Mouse (Mus musculus) hindbrain, embryonic 15.5 days (tissue): ENCODE measurements around the gene Kmt2e. TPM values are rescaled to one million over a fixed set of nuclear protein-coding genes. Genes with fewer than 3 reads are reported as not detected.
A peak's percentile ranks its signal among the peaks of the same experiment; 100 is the strongest.
"Not testable (repeated sequence)": the region's sequence is repeated elsewhere in the genome, so short reads cannot be mapped to it uniquely, and the experiment has no call there.

Experiments
- ATAC-seq: fragments of 200-750 bp; cut with Nextera tagmentation; 2 replicates; pipeline ENCODE4 v1.8.0; 2017; ENCODE audit warnings: low read depth, moderate number of reproducible peaks, moderate TSS enrichment; ENCODE audit not compliant: low FRiP score
- H3K27ac ChIP-seq: fragments of 300-500 bp; sonication (generic); replicated peaks from 2 replicates; pipeline ENCODE4 v1.5.1; 2015; ENCODE audit warnings: mild to moderate bottlenecking, inconsistent platforms
- H3K27me3 ChIP-seq: fragments of 300-500 bp; sonication (generic); 2 replicates; pipeline ENCODE4 v1.6.1; 2015; ENCODE audit warnings: control low read depth, inconsistent platforms
- H3K36me3 ChIP-seq: fragments of 300-500 bp; sonication (generic); 2 replicates; pipeline ENCODE4 v1.6.1; 2015; ENCODE audit warnings: control low read depth, inconsistent platforms
- H3K4me1 ChIP-seq: fragments of 300-500 bp; sonication (generic); replicated peaks from 2 replicates; pipeline ENCODE4 v1.6.1; 2015; ENCODE audit warnings: control low read depth, inconsistent platforms
- H3K4me2 ChIP-seq: fragments of 300-500 bp; sonication (generic); 2 replicates; pipeline ENCODE4 v1.6.1; 2015; ENCODE audit warnings: moderate library complexity, mild to moderate bottlenecking, inconsistent platforms
- H3K4me3 ChIP-seq: fragments of 300-500 bp; sonication (generic); 2 replicates; pipeline ENCODE4 v1.5.1; 2015; ENCODE audit warnings: mild to moderate bottlenecking, inconsistent platforms
- H3K9ac ChIP-seq: fragments of 300-500 bp; sonication (generic); 2 replicates; pipeline ENCODE4 v1.6.1; 2015; ENCODE audit warnings: inconsistent platforms
- H3K9me3 ChIP-seq: fragments of 300-500 bp; sonication (generic); 2 replicates; pipeline ENCODE4 v1.6.1; 2016; ENCODE audit warnings: control low read depth, inconsistent platforms
- WGBS: fragments of 180-500 bp; shearing (Covaris S2); methylation state at CpG from one replicate; pipeline ENCODE4 v1.1.7; 2015; 5-methylcytosine and 5-hydroxymethylcytosine counted together
- polyA plus RNA-seq: library from polyadenylated mRNA; unstranded; fragments of >200 nt; fragmentation: Nextera tagmentation; extraction: Ambion mirVana; gene quantifications from 2 replicates; pipeline ENCODE4 v1.2.1, GENCODE M21; 2015

Gene Kmt2e
- polyA plus RNA-seq, 1 experiment from 2014 or later = 146 TPM

GRCm38 (mm10) chr5:23553338-23553737 is 119.1 kb downstream of the Kmt2e start:
- H3K27me3 ChIP-seq, H3K9ac ChIP-seq, H3K9me3 ChIP-seq, H3K4me3 ChIP-seq, H3K4me2 ChIP-seq, H3K27ac ChIP-seq, H3K4me1 ChIP-seq, H3K36me3 ChIP-seq: not testable (repeated sequence)
- 0 out of 2 replicates have a peak, but pooled peaks have one; percentile 27 for ATAC-seq
- WGBS = 60% methylated on average over 3 of the region's 3 CpGs
